Mouse (Mus musculus) thymus, adult 2 months (tissue): ENCODE measurements at regions not wholly inside any gene's neighbourhood (a gene's known extent, or its start where the extent isn't known, plus 50 kb on each side); places are given as distances from the start of the nearest gene placed in this dataset.

Experiments
- DNase-seq: peaks from one replicate; pipeline ENCODE4 v3.0.0; 2021
- H3K27ac ChIP-seq: fragments of 200-500 bp; 2 replicates; pipeline ENCODE4 v1.5.1; 2012; ENCODE audit warnings: low read length, control low read depth; ENCODE audit not compliant: control insufficient read depth, insufficient read depth
- H3K27me3 ChIP-seq: fragments of 200-500 bp; 2 replicates; pipeline ENCODE4 v1.6.1; 2012; ENCODE audit warnings: mild to moderate bottlenecking, low read length, moderate library complexity, mixed read lengths; ENCODE audit not compliant: control insufficient read depth, insufficient read depth
- H3K36me3 ChIP-seq: fragments of 200-500 bp; 2 replicates; pipeline ENCODE4 v1.6.1; 2012; ENCODE audit warnings: mild to moderate bottlenecking, low read length, moderate library complexity; ENCODE audit not compliant: control insufficient read depth, insufficient read depth
- H3K4me1 ChIP-seq: fragments of 200-500 bp; replicated peaks from 2 replicates; pipeline ENCODE4 v1.6.1; 2012; ENCODE audit warnings: low read length; ENCODE audit not compliant: control insufficient read depth, insufficient read depth
- H3K4me3 ChIP-seq: fragments of 200-500 bp; 2 replicates; pipeline ENCODE4 v1.5.1; 2012; ENCODE audit warnings: mild to moderate bottlenecking, low read length, control low read depth, moderate library complexity; ENCODE audit not compliant: control insufficient read depth, insufficient read depth
- CTCF ChIP-seq: fragments of 200-500 bp; IDR thresholded peaks from 2 replicates; pipeline ENCODE4 v1.5.1; 2012; ENCODE audit warnings: mild to moderate bottlenecking, control low read depth, low read length, moderate library complexity, borderline replicate concordance; ENCODE audit not compliant: control insufficient read depth, poor library complexity, insufficient read depth; ENCODE audit errors: extremely low read depth
- POLR2A ChIP-seq: fragments of 200-500 bp; IDR thresholded peaks from 2 replicates; pipeline ENCODE4 v1.6.1; 2012; ENCODE audit warnings: mild to moderate bottlenecking, low read length, control low read depth, moderate library complexity; ENCODE audit not compliant: control insufficient read depth, poor library complexity, insufficient read depth; ENCODE audit errors: extremely low read depth
- WGBS: fragments of 180-500 bp; shearing (Covaris S2); methylation state at CpG from one replicate; pipeline ENCODE4 v1.1.7; 2018; 5-methylcytosine and 5-hydroxymethylcytosine counted together

- no peaks in the 10 kb centered on the region for H3K36me3 ChIP-seq
- DNase-seq = no peak
- TF ChIP-seq CTCF (no peak), POLR2A (no peak)
- no peak overlapping the region for H3K27ac ChIP-seq
- H3K4me1 ChIP-seq = no peaks in the 10 kb centered on the region
- no peak overlapping the region for H3K4me3 ChIP-seq
- no peaks in the 10 kb centered on the region for H3K27me3 ChIP-seq
- WGBS = 93% methylated on average over 4 of the region's 4 CpGs
Measured at GRCm38 (mm10) chr3:49096118-49096517, 661.0 kb downstream of the Pcdh18 start.

GRCm38 (mm10) chr3:49093818-49094680 is 663.1 kb downstream of the Pcdh18 start:
- WGBS = 43% methylated on average over 11 of the region's 11 CpGs
- Histone ChIP-seq H3K4me3 (no peak overlapping the region), H3K27ac (no peak overlapping the region), H3K36me3 (no peaks in the 10 kb centered on the region), H3K4me1 (no peaks in the 10 kb centered on the region), H3K27me3 (no peaks in the 10 kb centered on the region)
- peak; percentile 4 for DNase-seq
- TF ChIP-seq POLR2A (no peak), CTCF (no peak)

DNA sequence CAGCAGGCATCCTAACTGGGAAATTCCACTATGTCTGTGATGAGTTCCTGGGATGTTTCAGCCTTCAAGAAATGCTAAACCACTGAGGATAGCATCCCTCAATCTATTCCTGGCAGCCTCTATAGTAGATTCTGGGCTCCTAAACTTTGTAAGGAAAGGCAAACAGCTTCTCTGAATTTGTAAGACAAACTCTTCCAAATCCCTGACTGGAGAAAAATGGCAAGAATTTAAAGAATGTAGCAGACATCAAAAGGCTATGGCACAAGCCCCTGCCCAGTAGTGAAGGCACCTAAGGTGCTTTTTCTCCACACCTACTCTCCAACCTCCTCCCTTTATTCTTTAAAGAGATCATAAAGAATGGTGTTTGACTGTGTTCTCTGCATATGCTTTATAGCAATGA is 688.3 kb downstream of the Pcdh18 start:
- no peak overlapping the region for H3K4me3 ChIP-seq
- no peak overlapping the region for H3K27ac ChIP-seq
- no peaks in the 10 kb centered on the region for H3K36me3 ChIP-seq
- H3K27me3 ChIP-seq = no peaks in the 10 kb centered on the region
- TF ChIP-seq POLR2A (no peak), CTCF (no peak)
- no peaks in the 10 kb centered on the region for H3K4me1 ChIP-seq
- no peak for DNase-seq

DNA sequence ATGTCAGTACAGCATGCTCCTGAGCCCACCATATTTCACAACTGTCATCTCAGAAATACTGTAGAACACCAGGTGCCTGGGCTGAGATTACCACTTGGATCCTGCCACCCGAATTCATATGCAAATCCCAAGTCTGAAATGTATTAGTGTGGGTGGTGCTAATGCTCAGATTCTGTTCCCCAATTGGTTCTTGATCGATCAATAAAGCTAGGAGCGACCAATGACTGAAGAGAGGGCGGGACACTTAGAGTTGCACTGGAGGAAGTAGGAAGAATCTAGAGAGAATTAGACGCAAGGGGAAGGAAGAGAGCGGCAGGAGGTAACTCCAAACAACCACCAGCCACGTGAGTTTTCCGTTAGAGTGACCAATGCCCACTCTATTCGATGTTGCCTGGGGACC is 695.0 kb downstream of the Pcdh18 start:
- no peak overlapping the region for H3K27ac ChIP-seq
- DNase-seq = no peak
- WGBS = 80% methylated on average over 9 of the region's 9 CpGs
- no peak overlapping the region for H3K4me3 ChIP-seq
- H3K27me3 ChIP-seq = no peaks in the 10 kb centered on the region
- no peak for TF ChIP-seq POLR2A
- TF ChIP-seq CTCF = no peak
- no peaks in the 10 kb centered on the region for H3K36me3 ChIP-seq
- no peaks in the 10 kb centered on the region for H3K4me1 ChIP-seq

DNA sequence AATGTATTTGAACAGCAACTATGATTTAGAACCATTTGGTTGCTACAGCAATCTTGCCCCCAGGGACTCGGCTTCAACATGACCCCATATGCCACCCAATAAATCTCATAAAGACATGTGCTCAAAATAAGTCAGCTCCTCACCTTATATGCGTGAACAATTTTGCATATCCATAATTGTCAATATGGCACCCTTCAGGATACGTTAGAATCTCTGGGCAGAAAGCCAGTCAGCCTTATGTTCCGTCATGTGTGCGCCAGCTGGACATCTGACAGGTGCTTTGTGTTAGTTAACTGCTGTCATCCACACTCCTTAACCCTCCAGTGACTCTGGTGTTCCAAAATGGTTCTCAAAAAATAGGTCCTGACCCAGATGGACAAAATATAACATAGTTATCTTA is 724.1 kb downstream of the Pcdh18 start:
- H3K36me3 ChIP-seq = no peaks in the 10 kb centered on the region
- H3K4me3 ChIP-seq = no peak overlapping the region
- H3K27ac ChIP-seq = no peak overlapping the region
- WGBS = 80% methylated on average over 5 of the region's 5 CpGs
- TF ChIP-seq CTCF = no peak
- TF ChIP-seq POLR2A = no peak
- DNase-seq = no peak
- no peaks in the 10 kb centered on the region for H3K27me3 ChIP-seq
- H3K4me1 ChIP-seq = no peaks in the 10 kb centered on the region

- Histone ChIP-seq H3K4me1 (no peaks in the 10 kb centered on the region), H3K27ac (no peak overlapping the region), H3K36me3 (no peaks in the 10 kb centered on the region), H3K27me3 (no peaks in the 10 kb centered on the region), H3K4me3 (no peak overlapping the region)
- no peak for TF ChIP-seq CTCF
- TF ChIP-seq POLR2A = no peak
- DNase-seq = no peak
- 89% methylated on average over 6 of the region's 6 CpGs for WGBS
Measured at GRCm38 (mm10) chr3:49009211-49009967, 747.7 kb downstream of the Pcdh18 start.
